Mouse (Mus musculus) cerebellum, adult 18-20 months (tissue): ENCODE results near the gene Abhd8.

Source experiments
- DNase-seq, 2 experiments: peaks; one replicate each; pipeline ENCODE4 v3.0.0; 2021

The Abhd8 gene

DNA sequence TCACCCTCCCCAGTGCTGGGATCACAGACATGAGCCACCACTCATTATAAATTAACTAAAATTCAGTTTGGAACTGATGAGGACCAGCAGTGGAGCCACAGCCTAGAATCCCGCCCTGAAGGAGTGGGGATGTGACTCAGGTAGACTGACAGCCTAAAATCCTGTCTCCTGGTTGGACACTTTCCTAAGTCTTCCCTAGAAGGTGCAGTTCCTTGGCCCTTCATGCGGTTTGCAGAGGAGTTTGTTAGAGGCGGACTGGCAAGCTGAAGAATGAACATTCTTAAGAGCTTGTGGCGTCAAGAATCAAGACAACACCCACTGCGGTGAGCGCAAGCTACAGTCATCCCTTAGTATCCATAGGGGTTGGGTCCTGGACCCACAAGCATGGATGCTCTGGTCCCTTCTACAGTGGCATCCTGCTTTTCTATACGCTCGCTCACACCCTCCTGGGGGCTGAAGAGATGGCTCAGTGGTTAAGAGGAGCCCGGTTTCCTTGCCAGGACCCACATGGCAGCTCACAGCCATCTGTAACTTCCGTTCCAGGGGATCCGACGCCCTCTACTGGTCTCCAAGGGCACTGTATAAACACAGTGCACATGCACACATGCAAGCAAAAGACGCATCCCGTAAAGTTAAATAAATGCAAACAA lies 13.9 kb upstream of the Abhd8 start:
- peak in 1 of 2 experiments; percentile 54 for DNase-seq

DNA sequence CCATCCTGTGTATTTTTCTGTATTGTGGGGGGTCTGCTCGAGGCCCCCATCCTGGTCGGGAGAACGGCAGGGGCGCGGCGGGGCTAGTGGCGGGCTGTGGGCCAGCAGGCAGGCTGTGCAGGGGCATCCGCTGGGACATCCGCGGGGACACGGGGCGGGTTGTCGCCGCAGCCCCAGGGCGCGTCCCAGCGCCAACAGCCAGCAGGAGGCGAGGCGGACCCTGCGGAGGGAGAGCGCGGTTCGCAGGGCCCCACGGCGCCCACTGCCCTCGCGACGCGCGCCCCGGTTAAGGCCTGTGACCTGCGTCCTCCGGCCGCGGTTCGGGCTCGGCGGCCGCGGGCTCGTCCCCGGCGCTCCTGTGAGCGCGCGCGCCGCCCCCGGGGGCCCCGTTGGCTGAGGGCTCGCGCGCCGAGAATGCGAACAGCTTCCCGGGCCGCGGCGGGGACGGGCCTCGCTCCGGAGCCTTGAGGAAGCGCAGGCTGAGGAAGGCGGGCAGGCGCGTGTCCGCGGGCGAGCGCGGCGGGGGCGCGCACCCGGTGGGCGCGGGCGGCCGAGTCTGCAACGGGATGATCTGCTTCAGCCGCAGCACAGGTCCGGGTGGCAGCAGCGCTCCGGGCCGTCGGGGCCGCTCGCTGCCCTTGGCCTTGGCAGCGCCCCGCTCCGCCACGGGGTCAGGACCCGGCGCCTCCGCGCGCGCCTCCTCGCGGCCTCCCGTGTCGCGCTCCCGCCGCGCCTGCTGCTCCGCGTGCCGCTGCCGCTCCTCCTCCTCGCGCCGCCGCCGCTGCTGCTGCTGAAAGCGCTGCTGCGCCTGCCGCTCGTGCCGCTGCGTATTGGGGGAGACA lies 12.9 kb upstream of the Abhd8 start:
- peak; percentile 82 to 91 for DNase-seq

DNA sequence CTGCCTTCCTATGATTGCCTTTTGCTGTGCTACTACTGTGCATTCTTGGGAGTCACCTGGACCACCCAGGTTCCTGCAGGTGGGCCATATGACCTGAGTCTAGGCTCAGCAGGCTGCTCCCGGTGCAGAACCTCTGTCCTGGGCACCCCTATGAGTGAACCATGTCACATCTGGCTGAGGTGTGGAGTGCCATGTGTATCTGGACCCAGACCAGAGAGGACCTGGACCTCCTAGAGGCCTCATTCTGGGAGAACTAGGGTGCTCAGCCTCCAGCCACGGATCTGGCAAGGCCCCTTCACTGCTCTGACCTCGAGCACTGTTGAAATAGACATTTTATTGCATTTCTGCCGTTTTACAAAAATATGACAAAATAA lies 12.2 kb upstream of the Abhd8 start:
- no peak for DNase-seq

DNA sequence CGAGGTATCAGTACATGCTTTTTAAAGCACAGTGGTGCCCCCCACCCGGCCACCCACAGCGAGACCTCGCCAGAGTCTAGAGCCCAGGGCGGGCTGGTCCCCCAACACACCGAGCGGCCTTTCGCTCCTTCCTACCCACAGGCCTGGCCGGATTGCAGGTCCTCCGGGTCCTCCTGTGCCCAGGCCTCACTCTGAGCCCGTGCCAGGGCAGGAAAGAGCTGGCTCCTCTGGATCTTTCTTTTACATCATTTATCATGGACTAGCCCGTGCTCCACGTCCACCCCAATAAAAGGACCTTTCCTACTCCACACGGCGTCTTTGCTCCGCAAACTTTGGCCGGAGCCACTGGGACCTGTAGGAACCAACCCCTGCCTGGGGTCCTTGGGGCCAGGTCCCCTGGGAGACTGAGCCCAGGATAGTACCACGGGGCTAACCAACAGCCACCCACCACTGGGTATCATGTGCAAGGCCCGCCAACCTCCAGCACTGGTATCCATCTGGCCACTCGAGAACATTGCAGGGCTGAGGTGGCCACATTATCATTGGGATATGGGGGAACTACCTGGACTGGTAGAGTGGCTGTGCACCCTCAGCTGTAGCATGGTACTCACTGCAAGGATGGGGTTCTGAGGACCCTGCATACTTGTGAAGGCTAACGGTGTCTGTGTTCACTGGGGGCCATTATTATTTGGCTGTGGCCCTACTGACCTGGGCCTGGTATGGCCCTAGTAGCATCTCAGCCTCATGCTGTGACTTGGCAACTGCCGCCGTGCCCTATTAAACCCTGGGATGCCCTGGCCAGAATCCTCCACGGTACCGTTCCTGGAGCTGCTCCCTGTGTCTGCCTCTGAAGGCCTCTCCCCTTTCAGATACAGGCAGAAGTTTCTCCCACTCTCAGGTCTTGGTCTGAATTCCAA lies 11.6 kb upstream of the Abhd8 start:
- DNase-seq: peak; percentile 60 to 65

DNA sequence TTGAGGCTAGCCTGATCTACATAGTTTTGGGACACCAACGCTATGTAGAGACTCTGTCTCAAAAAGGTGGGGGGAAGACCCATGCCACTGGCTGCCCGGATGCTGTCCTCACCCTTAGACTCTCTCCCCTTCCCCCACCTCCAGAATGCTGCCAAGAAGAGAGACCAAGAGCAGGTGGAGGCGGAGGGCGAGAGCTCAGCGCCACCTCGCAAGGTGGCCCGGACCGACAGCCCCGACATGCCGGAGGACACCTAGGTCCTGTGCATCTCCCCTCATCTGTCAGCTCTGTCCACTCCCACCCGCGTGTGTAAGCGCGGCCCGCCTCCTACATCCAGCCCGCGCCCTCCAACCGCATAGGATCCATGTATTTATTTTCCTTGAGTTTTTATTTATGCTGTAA lies 10.9 kb upstream of the Abhd8 start:
- DNase-seq: no peak

DNA sequence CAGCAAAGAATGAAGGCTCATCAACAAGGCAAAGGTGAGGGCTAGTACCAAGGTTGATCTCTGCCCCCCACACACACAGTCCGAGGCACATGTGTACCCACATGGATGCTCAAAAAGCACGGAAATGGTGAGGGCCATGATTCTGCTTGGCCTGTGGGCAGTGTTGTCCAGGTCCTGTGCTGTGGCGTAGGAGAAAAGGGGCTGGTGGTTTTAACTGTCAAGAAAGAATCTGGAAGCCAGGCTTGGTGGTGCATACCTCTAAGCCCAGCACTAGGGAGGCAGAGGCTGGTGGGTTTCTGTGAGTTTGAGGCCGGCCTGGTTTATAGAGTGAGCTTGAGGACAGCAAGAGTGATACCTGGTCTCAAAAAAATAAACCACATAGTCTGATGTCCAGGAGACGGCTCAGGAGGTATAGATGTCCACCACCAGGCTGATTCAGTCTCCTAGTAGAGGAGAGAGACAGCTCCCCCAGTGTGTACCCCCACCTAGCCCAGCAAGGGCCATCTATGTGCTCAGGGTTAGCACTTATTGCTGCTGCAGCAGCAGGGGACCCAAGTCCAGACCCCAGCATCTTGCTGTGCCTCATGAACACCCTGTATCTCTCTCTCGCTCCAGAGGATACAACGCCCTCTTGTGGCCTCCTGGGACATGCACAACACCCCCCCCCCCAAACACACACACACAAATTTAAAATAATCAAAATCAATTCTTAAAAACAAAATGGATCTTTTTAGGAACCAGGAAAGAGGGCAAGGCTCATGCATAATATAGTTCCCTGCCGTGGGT lies 9.3 kb upstream of the Abhd8 start:
- peak in 1 of 2 experiments; percentile 7 for DNase-seq

DNA sequence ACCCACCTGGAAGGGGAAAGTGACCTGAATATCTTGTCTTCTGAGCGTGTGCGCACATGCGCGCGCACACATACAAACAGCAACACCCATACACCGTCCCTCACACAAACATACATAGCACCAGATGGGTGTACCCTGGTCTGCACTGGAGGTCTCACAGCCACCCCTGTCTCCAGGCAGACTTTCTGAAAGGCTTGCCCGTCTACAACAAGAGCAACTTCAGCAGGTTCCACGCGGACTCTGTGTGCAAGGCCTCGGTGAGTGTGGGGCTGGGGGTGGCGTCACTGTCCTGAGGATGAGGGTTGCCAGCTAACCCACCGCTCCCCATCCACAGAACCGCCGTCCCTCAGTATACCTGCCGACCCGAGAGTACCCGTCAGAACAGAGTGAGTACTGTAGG lies 8.4 kb upstream of the Abhd8 start:
- DNase-seq: peak; percentile 12 to 13

DNA sequence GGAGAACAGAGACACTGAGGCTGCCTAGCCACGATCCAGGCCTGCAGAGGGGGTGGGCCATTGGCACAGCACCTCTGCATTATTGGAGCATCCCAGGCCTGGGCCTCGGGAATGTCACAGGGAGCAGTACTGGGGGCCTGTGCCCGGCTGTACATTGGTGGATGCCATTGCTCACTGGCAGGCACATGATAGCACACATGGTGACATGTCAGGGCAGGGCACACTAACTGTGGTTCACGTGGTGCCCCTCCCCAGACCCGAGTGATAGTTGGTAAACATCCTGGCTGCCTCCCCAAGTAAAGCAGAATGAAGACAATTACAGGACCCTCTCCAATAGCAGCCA lies 7.4 kb upstream of the Abhd8 start:
- DNase-seq: peak in 1 of 2 experiments; percentile 15

DNA sequence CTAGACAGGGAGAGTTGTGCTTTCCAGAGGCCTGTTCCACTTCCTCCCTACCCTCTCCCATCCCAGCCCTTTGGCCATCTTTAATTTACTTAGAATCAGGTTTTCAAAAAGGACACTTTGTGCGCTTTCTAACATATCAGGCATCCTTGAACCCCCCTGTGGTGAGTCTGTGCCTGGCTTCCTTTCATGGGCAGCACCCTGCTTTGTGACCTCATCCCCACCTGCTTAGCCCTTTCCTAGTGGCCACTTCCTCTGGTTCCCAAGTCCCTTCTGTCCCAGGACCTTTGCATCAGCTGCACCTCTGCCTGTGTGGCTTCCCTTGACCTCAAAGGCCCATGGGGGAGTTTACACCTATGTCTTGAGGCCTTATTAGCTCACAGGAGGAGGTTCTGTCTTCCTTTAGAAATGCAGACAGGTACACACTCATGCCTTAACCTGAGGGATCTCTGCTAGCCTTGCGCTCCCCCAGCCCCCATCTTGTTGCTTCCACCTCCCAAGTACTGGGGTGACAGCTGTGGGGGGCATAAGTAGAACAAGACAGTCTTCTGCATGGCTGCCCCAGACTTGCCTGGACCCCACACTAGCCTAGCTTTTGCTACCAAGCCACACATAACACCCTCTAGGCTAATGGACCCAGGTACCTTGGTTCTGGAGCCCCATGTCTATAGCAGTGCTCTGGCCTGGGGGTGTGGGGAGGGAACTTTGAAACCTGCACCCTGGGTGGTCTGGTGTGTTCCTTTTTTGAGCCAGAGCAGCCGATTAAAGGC lies 6.9 kb upstream of the Abhd8 start:
- DNase-seq: peak; percentile 9 to 17

DNA sequence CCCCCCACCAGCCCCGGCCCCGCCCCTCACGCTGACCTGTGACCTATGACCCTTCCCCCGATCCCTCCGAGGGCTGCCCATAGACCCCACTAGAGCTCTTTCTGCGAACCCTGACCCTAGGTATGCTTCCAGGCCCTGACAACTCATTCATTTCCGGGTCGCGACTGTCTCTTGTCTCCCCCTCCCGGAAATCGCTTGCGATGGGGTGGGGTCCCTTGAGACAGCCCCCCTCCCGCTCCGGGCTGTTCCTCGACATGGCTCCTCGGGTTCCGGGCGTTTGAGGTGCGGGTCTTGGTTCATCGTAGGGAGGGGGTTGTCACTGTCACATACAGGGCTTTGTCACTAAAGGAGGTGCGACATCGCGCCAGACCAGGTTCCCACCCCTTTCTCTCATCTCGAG lies 6.0 kb upstream of the Abhd8 start:
- DNase-seq: peak; percentile 59

DNA sequence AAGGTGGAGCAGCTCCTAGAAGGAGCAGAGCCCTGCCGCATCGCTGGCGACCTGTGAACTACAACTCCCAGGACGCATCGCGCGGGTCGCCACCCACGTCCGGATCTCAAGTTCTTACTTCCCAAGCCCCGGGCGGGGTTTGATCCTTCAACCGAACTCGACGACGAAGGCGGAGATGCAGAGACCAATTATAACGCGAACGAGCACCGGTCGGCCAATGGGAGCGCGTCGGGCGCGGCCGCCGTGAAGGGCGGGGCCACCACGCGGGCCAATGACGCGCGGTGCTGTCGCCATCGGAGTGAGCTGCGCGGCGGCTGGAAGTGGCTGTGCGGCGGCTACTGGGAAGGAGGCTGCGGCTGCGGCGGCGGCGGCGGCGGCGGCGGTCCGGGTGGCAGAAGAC lies 5.5 kb upstream of the Abhd8 start, which contains the start of gene Dda1:
Gene Dda1 (plus strand): TSS at position 284 of the 400 bp plus-strand sequence.
- peak; percentile 96 to 99 for DNase-seq

DNA sequence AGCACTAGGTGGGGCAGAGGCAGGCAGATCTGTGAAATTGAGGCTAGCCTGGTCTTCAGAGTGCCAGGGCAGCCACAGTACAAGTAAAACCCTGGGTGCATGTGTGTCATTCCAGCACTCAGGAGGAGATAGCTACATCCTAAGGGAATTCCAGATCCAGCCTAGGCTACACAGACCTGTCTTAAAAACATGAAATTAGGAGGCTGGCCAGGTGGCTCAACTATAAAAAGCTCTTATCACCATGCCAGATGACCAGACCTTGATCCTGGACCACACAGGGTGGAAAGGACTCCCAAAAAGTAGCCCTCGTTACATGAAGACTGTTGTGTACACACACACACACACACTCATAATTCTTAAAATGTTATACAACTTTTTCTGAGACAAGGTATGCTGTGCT lies 4.5 kb upstream of the Abhd8 start:
- DNase-seq: peak; percentile 3 to 17

DNA sequence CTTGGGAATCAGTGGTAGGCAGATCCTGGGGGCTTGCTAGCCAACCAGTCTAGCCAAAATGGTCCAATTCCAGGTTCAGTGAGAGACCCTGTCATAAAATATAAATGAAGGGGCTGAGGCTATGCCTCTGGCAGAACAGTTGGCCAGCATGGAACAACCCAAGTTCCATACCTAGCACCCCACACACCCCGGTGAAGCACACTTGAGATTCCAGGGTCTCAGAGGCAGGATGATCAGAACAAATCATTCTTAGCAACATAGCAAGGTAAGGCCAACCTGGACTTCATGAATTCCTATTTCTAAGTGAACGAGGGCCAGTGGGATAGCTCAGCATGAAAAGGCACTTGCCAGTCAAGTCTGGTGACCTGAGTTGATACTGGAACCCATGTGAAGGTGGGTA lies 3.7 kb upstream of the Abhd8 start:
- peak in 1 of 2 experiments; percentile 20 for DNase-seq

DNA sequence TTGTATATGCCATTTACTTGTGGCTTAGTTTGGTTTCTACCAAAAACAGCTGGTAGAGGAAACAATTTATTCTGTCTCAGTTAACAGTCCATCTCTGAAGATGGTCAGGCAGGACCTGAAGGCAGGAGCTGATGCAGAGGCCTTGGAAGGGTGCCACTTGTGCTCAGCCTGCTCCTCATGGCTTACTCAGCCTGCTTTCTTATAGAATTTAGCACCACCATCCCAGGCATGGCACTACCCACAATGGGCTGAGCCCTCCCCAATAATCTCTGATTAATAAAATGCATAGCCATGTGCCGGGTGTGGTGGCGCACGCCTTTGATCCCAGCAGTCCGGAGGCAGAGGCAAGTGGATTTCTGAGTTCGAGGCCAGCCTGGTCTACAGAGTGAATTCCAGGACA lies 2.7 kb upstream of the Abhd8 start:
- peak in 1 of 2 experiments; percentile 48 for DNase-seq

DNA sequence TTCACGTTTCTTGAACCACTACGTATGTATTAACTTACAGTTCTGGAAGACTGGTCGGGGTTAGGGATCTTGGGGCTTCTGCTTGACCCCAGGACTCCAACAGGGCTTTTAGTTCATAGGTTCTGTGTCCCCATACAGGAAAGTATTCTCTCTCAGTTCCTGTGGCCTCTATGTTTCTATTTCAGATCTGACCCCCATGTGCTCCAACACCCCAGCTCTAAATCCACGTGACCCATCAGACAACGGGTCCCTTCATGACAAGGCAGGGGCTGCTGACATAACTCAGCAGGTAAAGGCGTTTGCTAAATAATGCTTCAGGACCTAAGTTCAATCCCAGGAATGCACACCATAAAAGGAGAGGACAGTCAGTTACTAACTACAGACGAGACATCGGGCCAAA lies 2.3 kb upstream of the Abhd8 start:
- no peak for DNase-seq

DNA sequence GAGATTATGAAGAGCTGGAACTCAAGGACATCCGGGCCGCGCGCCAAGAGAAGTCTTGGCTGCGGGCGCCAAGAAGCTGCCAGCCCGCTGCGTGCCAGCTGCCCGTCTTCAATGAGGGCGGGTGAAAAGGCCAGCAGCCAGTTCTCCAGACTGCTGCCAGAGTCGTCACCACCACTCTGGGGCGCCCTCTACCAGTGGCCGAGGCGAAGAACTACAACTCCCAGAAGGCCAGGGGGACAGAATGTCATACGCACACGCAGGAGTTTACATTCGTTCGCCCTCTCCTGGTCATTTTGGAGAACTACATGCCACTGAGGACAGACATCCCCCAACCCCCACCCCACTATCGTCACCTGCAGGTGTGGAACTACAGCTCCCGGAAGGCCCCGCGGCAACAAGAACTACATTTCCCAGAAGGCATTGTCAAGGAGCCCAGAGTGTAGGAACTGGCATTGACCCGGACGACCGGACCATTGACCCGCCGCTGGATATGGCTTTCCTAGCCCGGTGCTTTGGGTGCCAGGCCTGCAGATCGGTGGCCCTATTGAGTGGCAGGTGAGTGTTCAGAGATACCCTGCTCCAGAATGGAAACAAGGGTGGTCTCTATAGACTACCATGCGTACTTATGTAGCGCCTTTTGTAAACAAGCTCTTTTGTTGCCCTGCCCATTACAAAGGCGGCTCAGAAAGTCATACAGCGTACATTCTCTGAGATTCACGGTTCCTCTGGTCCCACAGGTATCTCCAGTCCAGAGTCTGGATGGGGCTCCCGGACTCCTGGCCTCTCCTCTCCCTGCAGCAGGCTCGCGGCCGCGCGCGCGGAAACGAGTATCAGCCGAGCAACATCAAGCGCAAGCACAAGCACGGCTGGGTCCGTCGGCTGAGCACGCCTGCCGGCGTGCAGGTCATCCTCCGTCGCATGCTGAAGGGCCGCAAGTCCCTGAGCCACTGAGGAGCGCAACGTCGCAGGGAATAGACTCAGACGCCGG lies 1.4 kb upstream of the Abhd8 start, which contains the start of gene Mrpl34:
Gene Mrpl34 (plus strand): TSS at position 447 of the 988 bp plus-strand sequence.
- DNase-seq: peak; percentile 99

DNA sequence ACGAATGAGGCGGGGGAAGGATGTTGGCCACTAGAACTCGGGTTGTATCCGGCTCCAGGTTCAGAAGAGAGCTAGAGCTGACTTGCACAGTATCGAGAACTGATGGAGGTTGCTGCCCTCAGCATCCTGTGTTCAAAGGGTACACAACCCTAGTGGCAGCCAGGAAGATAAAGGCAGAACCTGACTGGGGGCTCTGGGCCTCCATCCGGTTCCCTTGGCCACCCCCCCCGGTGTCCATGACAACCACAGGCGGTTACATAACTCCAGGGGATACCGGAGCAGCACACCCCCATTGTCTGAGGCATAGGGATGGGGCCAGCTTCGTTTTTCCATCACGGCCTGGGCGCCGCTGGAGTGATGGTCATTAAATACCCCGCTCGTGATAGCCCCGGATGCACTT lies 669 bp downstream of the Abhd8 start:
- DNase-seq: peak; percentile 75 to 77

DNA sequence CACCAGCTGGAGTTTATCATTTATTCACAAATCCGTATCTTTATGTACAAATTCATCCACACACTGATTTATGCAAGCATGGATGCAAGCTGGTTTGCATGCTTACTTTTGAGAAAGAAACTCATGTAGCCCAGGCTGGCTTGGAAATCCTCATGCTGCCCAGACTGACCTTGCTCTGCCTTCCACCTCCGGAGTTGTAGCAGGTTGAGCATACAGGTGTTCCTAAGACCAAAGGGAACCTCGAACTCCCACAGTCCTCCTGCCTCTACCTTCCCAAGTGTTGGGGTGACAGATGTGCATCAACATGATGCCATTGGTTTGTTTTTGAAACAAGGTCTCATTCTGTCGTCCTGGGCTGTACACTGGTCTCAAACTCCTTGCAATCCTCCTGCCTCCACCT lies 1.3 kb downstream of the Abhd8 start:
- DNase-seq: no peak

DNA sequence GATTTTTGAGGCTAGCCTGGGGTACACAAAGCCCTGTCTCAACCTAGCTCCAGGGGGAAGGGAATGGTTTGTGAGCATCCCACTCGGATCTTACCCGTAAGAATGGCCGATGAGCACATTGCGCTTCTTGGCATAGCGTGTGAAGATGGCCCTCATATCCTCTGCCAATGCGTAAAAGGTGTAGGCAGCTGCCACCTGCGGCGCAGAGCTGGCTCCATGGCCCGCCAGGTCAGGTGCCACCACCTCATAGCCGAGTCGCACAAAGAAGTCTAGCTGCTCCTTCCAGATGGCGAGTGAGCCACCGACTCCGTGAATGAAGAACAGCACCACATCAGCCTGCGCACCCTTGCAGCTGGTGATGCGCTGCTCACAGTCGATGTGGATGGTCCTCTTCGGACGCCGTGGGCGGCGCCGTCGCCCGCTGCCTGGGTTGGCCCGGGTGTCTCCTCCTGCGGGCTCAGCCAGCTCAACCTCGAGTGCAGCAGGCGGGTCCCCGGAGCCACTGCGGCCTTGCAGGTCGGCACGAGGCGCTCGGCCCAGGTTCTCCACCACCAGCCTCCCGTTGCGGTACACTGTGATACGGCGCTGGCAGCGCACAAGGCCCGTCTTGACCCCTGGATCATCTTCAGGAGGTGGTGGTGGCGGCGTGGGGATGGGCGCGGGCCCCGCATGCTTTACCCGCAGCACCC lies 2.2 kb downstream of the Abhd8 start:
- DNase-seq: peak; percentile 38 to 55

DNA sequence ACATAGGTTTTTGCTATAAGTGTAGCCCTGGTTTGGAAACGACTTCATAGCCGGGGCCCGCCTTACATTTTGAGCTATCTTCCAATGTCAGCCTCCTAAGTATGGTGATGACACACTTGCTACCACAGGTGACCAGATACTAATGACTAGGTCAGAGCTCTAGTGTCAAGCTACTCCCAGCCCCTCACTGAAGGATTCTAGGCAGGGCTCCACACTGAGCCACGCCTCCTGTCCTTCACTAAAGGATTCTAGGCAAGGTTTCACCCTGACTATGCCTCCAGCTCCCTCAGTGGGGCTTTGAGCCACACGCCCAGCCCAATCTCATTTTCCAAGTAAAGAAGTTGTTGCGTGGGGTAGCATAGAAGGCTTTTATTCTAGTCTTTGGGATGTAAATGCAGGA lies 2.7 kb downstream of the Abhd8 start:
- no peak for DNase-seq
